Mouse (Mus musculus) ES-E14 (cell line): ENCODE data around the gene Patl1. TPM values are rescaled to one million over a fixed set of nuclear protein-coding genes. Genes with fewer than 3 reads are reported as not detected.
A peak's percentile ranks its signal among the peaks of the same experiment; 100 is the strongest.

Source experiments
- DNase-seq: peaks from one replicate; pipeline ENCODE4 v3.0.0-alpha.2; 2013; ENCODE audit warnings: low read depth, low spot score
- H3K27ac ChIP-seq: 2 replicates; pipeline ENCODE4 v1.5.1; 2012; ENCODE audit warnings: low read depth, mild to moderate bottlenecking, low read length, moderate library complexity, mixed read lengths; ENCODE audit not compliant: poor library complexity, insufficient read depth, severe bottlenecking
- H3K36me3 ChIP-seq: 2 replicates; pipeline ENCODE4 v1.6.1; 2012; ENCODE audit warnings: mild to moderate bottlenecking, low read length, moderate library complexity, mixed read lengths; ENCODE audit not compliant: control insufficient read depth, poor library complexity, insufficient read depth, severe bottlenecking
- H3K4me1 ChIP-seq, 2 experiments: fragments of 150-350 bp in 1 of 2; sonication (generic) in 1 of 2; 2 replicates each; pipeline ENCODE4 v1.6.1; 2012; ENCODE audit warnings: low read length in 2 of 2, mild to moderate bottlenecking in 1 of 2, mixed read lengths in 1 of 2; ENCODE audit not compliant: control insufficient read depth in 2 of 2, insufficient read depth in 2 of 2, poor library complexity in 1 of 2
- H3K4me3 ChIP-seq, 2 experiments: fragments of 150-350 bp in 1 of 2; sonication (generic) in 1 of 2; 2 replicates each; pipeline ENCODE4 v1.5.1; 2012; ENCODE audit warnings: low read length in 2 of 2, low read depth in 1 of 2, mild to moderate bottlenecking in 1 of 2, mixed read lengths in 1 of 2; ENCODE audit not compliant: insufficient read depth in 1 of 2, poor library complexity in 1 of 2, severe bottlenecking in 1 of 2
- H3K9ac ChIP-seq: 2 replicates; pipeline ENCODE4 v1.6.1; 2012; ENCODE audit warnings: low read depth, mild to moderate bottlenecking, low read length, mixed read lengths; ENCODE audit not compliant: poor library complexity, insufficient read depth, severe bottlenecking
- H3K9me3 ChIP-seq: fragments of 150-350 bp; sonication (generic); 2 replicates; pipeline ENCODE4 v1.6.1; 2012; ENCODE audit warnings: low read depth, mild to moderate bottlenecking, low read length; ENCODE audit not compliant: control insufficient read depth, insufficient read depth
- CHD2 ChIP-seq: IDR thresholded peaks from 2 replicates; pipeline ENCODE4 v1.6.1; 2014; ENCODE audit warnings: mild to moderate bottlenecking, low read depth, low read length, inconsistent platforms
- HCFC1 ChIP-seq: IDR thresholded peaks from 2 replicates; pipeline ENCODE4 v1.6.1; 2012; ENCODE audit warnings: low read length, inconsistent platforms, borderline replicate concordance; ENCODE audit not compliant: insufficient read depth
- MAFK ChIP-seq: IDR thresholded peaks from 2 replicates; pipeline ENCODE4 v1.6.1; 2014; ENCODE audit warnings: mild to moderate bottlenecking, low read depth, low read length, inconsistent platforms; ENCODE audit not compliant: insufficient read depth
- ZC3H11A ChIP-seq: IDR thresholded peaks from 2 replicates; pipeline ENCODE4 v1.6.1; 2012; ENCODE audit warnings: low read depth, mild to moderate bottlenecking, inconsistent platforms, low read length, borderline replicate concordance
- ZNF384 ChIP-seq: IDR thresholded peaks from 2 replicates; pipeline ENCODE4 v1.6.1; 2012; ENCODE audit warnings: low read depth, low read length, inconsistent platforms
- in situ Hi-C, 2 experiments: fragments of 600-800 bp; cut with MboI; formaldehyde crosslinking; loops; one replicate each; pipeline ENCODE4 v1.15.1; 2025; ENCODE audit warnings: low sequenced_read_pairs in 2 of 2, inconsistent platforms in 1 of 2; ENCODE audit not compliant: unreplicated experiment in 2 of 2
- total RNA-seq: library from RNA; depleted of rRNA; stranded (reverse); fragments of 300-350 nt; gene quantifications from 2 replicates; pipeline ENCODE4 v1.2.3, GENCODE M21; 2012

Patl1 gene
- total RNA-seq, 1 experiment: 10.7 TPM

GRCm38 (mm10) chr19:11911021-11911420 is 1.2 kb upstream of the Patl1 start:
- H3K27ac ChIP-seq: no peak overlapping the region
- no peak for DNase-seq
- TF ChIP-seq MAFK: no peak
- TF ChIP-seq ZNF384: no peak
- no peak for TF ChIP-seq CHD2
- no peak for TF ChIP-seq HCFC1
- TF ChIP-seq ZC3H11A: no peak
- H3K36me3 ChIP-seq: peaks cover 3% of the 10 kb centered on the region
- peak overlapping the region; percentile 75 to 93 for H3K4me3 ChIP-seq
- no peaks in the 10 kb centered on the region; a peak in 2 of 4 replicates for H3K4me1 ChIP-seq
- no peaks in the 10 kb centered on the region for H3K9me3 ChIP-seq
- H3K9ac ChIP-seq: peak overlapping the region; percentile 86; the same call in 1 of the 2 replicates
- in situ Hi-C loops: no loop called here

- DNase-seq: peak; percentile 9
- peak overlapping the region; percentile 86 for H3K9ac ChIP-seq
- H3K4me1 ChIP-seq: no peaks in the 10 kb centered on the region; a peak in 2 of 4 replicates
- in situ Hi-C loops: no loop called here
- TF ChIP-seq CHD2: no peak; the same call in 1 of the 2 replicates
- no peak for TF ChIP-seq HCFC1
- TF ChIP-seq MAFK: no peak
- no peak for TF ChIP-seq ZNF384
- TF ChIP-seq ZC3H11A: no peak
- H3K36me3 ChIP-seq: peaks cover 3% of the 10 kb centered on the region
- peak overlapping the region; percentile 75 to 93 for H3K4me3 ChIP-seq
- H3K9me3 ChIP-seq: no peaks in the 10 kb centered on the region
- peak overlapping the region; percentile 38 for H3K27ac ChIP-seq
Measured at GRCm38 (mm10) chr19:11911603-11912002, 596 bp upstream of the Patl1 start.

- TF ChIP-seq ZNF384 (peak; percentile 82), MAFK (no peak), CHD2 (no peak), HCFC1 (no peak), ZC3H11A (no peak)
- Histone ChIP-seq H3K4me1 (no peaks in the 10 kb centered on the region; a peak in 2 of 4 replicates), H3K4me3 (peak overlapping the region; percentile 93 to 98), H3K9me3 (no peaks in the 10 kb centered on the region), H3K9ac (peak overlapping the region; percentile 90), H3K27ac (peak overlapping the region; percentile 68), H3K36me3 (peaks cover 3% of the 10 kb centered on the region)
- in situ Hi-C loops: no loop called here
- DNase-seq: peak; percentile 51
Measured at GRCm38 (mm10) chr19:11912533-11913121, 428 bp downstream of the Patl1 start.

GRCm38 (mm10) chr19:11915804-11916203 is 3.6 kb downstream of the Patl1 start:
- Histone ChIP-seq H3K9ac (no peak overlapping the region), H3K4me1 (no peaks in the 10 kb centered on the region; a peak in 2 of 4 replicates), H3K36me3 (peaks cover 10% of the 10 kb centered on the region), H3K9me3 (no peaks in the 10 kb centered on the region), H3K27ac (no peak overlapping the region), H3K4me3 (no peak overlapping the region)
- TF ChIP-seq MAFK (no peak), ZC3H11A (no peak), CHD2 (no peak), ZNF384 (no peak), HCFC1 (no peak)
- DNase-seq: no peak
- in situ Hi-C loops: no loop called here
